Mouse (Mus musculus): Measurements from ENCODE around the gene Usp5. TPM values are rescaled to one million over a fixed set of nuclear protein-coding genes. Genes with fewer than 3 reads are reported as not detected.
"Not testable (repeated sequence)": the region's sequence is repeated elsewhere in the genome, so short reads cannot be mapped to it uniquely, and the experiment has no call there.

Gene Usp5
- polyA plus RNA-seq, 1 experiment from 2014 or later: 115 TPM

- Histone ChIP-seq H3K9me3 (ENCODE audit: control insufficient read depth, low read length) (no peaks in the 10 kb centered on the region), H3K9ac (ENCODE audit: low read depth, low read length) (peak overlapping the region; percentile 54), H3K4me2 (peak overlapping the region; percentile 79), H3K27me3 (replicated peaks; ENCODE audit: control insufficient read depth, insufficient read depth, low read length) (no peaks in the 10 kb centered on the region), H3K36me3 (ENCODE audit: control insufficient read depth, insufficient read depth, low read length) (peaks cover 13% of the 10 kb centered on the region), H3K4me3 (ENCODE audit: low read depth, low read length) (peak overlapping the region; percentile 47), H3K4me1 (replicated peaks; ENCODE audit: control insufficient read depth, insufficient read depth, low read length) (peaks cover 36% of the 10 kb centered on the region), H3K27ac (ENCODE audit: low read depth, low read length) (peak overlapping the region; percentile 83)
- whole genome bisulfite sequencing: 75% methylated on average over 7 of the region's 7 CpGs
- no peak for DNase-seq (ENCODE audit: low spot score)
- no peak for ATAC-seq (replicated peaks; ENCODE audit: low FRiP score)
Observed at GRCm38 (mm10) chr6:124806446-124807140, 22.7 kb downstream of the Usp5 start.

- Histone ChIP-seq H3K4me3 (ENCODE audit: low read depth, low read length) (peak overlapping the region; percentile 47), H3K4me1 (replicated peaks; ENCODE audit: control insufficient read depth, insufficient read depth, low read length) (peaks cover 32% of the 10 kb centered on the region), H3K27ac (ENCODE audit: low read depth, low read length) (peak overlapping the region; percentile 83), H3K9me3 (ENCODE audit: control insufficient read depth, low read length) (no peaks in the 10 kb centered on the region), H3K9ac (ENCODE audit: low read depth, low read length) (peak overlapping the region; percentile 54), H3K4me2 (peak overlapping the region; percentile 79), H3K27me3 (replicated peaks; ENCODE audit: control insufficient read depth, insufficient read depth, low read length) (no peaks in the 10 kb centered on the region), H3K36me3 (ENCODE audit: control insufficient read depth, insufficient read depth, low read length) (peaks cover 8% of the 10 kb centered on the region)
- 2% methylated on average over 34 of the region's 34 CpGs for WGBS
- DNase-seq (ENCODE audit: low spot score) (peak; percentile 90), ATAC-seq (replicated peaks; ENCODE audit: low FRiP score) (peak; percentile 64)
Observed at GRCm38 (mm10) chr6:124805341-124806321, 23.7 kb downstream of the Usp5 start.

- H3K9me3 ChIP-seq (ENCODE audit: control insufficient read depth, low read length): no peaks in the 10 kb centered on the region
- ATAC-seq (replicated peaks; ENCODE audit: low FRiP score): no peak
- DNase-seq (ENCODE audit: low spot score): no peak
- no peak overlapping the region for H3K9ac ChIP-seq (ENCODE audit: low read depth, low read length)
- H3K4me1 ChIP-seq (replicated peaks; ENCODE audit: control insufficient read depth, insufficient read depth, low read length): peaks cover 20% of the 10 kb centered on the region
- H3K4me3 ChIP-seq (ENCODE audit: low read depth, low read length): no peak overlapping the region
- no peaks in the 10 kb centered on the region for H3K36me3 ChIP-seq (ENCODE audit: control insufficient read depth, insufficient read depth, low read length)
- WGBS: 79% methylated on average over 3 of the region's 3 CpGs
- no peak overlapping the region for H3K27ac ChIP-seq (ENCODE audit: low read depth, low read length)
- H3K4me2 ChIP-seq: no peak overlapping the region
- no peaks in the 10 kb centered on the region for H3K27me3 ChIP-seq (replicated peaks; ENCODE audit: control insufficient read depth, insufficient read depth, low read length)
Observed at GRCm38 (mm10) chr6:124804341-124804740, 24.9 kb downstream of the Usp5 start.

- H3K4me2 ChIP-seq; H3K9ac ChIP-seq (ENCODE audit: low read depth, low read length); ATAC-seq (replicated peaks; ENCODE audit: low FRiP score); H3K27ac ChIP-seq (ENCODE audit: low read depth, low read length); H3K27me3 ChIP-seq (replicated peaks; ENCODE audit: control insufficient read depth, insufficient read depth, low read length); H3K4me3 ChIP-seq (ENCODE audit: low read depth, low read length); H3K9me3 ChIP-seq (ENCODE audit: control insufficient read depth, low read length); DNase-seq (ENCODE audit: low spot score); H3K36me3 ChIP-seq (ENCODE audit: control insufficient read depth, insufficient read depth, low read length): not testable (repeated sequence)
- WGBS: 88% methylated on average over 4 of the region's 4 CpGs
- H3K4me1 ChIP-seq (replicated peaks; ENCODE audit: control insufficient read depth, insufficient read depth, low read length): peaks cover 20% of the 10 kb centered on the region
Observed at GRCm38 (mm10) chr6:124803691-124804090, 25.6 kb downstream of the Usp5 start.

- no peaks in the 10 kb centered on the region for H3K9me3 ChIP-seq (ENCODE audit: control insufficient read depth, low read length)
- peaks cover 18% of the 10 kb centered on the region for H3K4me1 ChIP-seq (replicated peaks; ENCODE audit: control insufficient read depth, insufficient read depth, low read length)
- no peaks in the 10 kb centered on the region for H3K36me3 ChIP-seq (ENCODE audit: control insufficient read depth, insufficient read depth, low read length)
- no peak for DNase-seq (ENCODE audit: low spot score)
- WGBS: 65% methylated on average over 3 of the region's 3 CpGs
- H3K4me2 ChIP-seq: no peak overlapping the region; the same call in 1 of the 2 replicates
- no peak overlapping the region for H3K4me3 ChIP-seq (ENCODE audit: low read depth, low read length)
- ATAC-seq (replicated peaks; ENCODE audit: low FRiP score): no peak
- no peak overlapping the region for H3K9ac ChIP-seq (ENCODE audit: low read depth, low read length)
- no peaks in the 10 kb centered on the region for H3K27me3 ChIP-seq (replicated peaks; ENCODE audit: control insufficient read depth, insufficient read depth, low read length)
- no peak overlapping the region for H3K27ac ChIP-seq (ENCODE audit: low read depth, low read length)
Observed at GRCm38 (mm10) chr6:124803061-124803460, 26.2 kb downstream of the Usp5 start.

- DNase-seq (ENCODE audit: low spot score); H3K9me3 ChIP-seq (ENCODE audit: control insufficient read depth, low read length); H3K27me3 ChIP-seq (replicated peaks; ENCODE audit: control insufficient read depth, insufficient read depth, low read length); H3K36me3 ChIP-seq (ENCODE audit: control insufficient read depth, insufficient read depth, low read length): not testable (repeated sequence)
- peak overlapping the region; percentile 77 for H3K27ac ChIP-seq (ENCODE audit: low read depth, low read length)
- peak overlapping the region; percentile 65 for H3K4me2 ChIP-seq
- H3K4me3 ChIP-seq (ENCODE audit: low read depth, low read length): peak overlapping the region; percentile 28
- ATAC-seq (replicated peaks; ENCODE audit: low FRiP score): peak; percentile 47
- peak overlapping the region; percentile 55 for H3K9ac ChIP-seq (ENCODE audit: low read depth, low read length)
- WGBS: 13% methylated on average over 4 of the region's 9 CpGs
- peaks cover 13% of the 10 kb centered on the region for H3K4me1 ChIP-seq (replicated peaks; ENCODE audit: control insufficient read depth, insufficient read depth, low read length)
Observed at GRCm38 (mm10) chr6:124802400-124802799, 26.9 kb downstream of the Usp5 start.

GRCm38 (mm10) chr6:124796200-124796599 is 33.1 kb downstream of the Usp5 start:
- Histone ChIP-seq H3K4me2 (no peak overlapping the region), H3K36me3 (ENCODE audit: control insufficient read depth, insufficient read depth, low read length) (no peaks in the 10 kb centered on the region), H3K27ac (ENCODE audit: low read depth, low read length) (peak overlapping the region; percentile 34; the same call in 1 of the 2 replicates), H3K27me3 (replicated peaks; ENCODE audit: control insufficient read depth, insufficient read depth, low read length) (no peaks in the 10 kb centered on the region), H3K9me3 (ENCODE audit: control insufficient read depth, low read length) (no peaks in the 10 kb centered on the region), H3K9ac (ENCODE audit: low read depth, low read length) (no peak overlapping the region), H3K4me1 (replicated peaks; ENCODE audit: control insufficient read depth, insufficient read depth, low read length) (0 out of 2 replicates have a peak, but pooled peaks cover 5% of the 10 kb centered on the region), H3K4me3 (ENCODE audit: low read depth, low read length) (no peak overlapping the region)
- WGBS: 90% methylated on average over 2 of the region's 2 CpGs
- ATAC-seq (replicated peaks; ENCODE audit: low FRiP score) (no peak), DNase-seq (ENCODE audit: low spot score) (no peak)

GRCm38 (mm10) chr6:124795781-124796180 is 33.5 kb downstream of the Usp5 start:
- DNase-seq (ENCODE audit: low spot score): no peak
- no peaks in the 10 kb centered on the region for H3K9me3 ChIP-seq (ENCODE audit: control insufficient read depth, low read length)
- H3K27me3 ChIP-seq (replicated peaks; ENCODE audit: control insufficient read depth, insufficient read depth, low read length): no peaks in the 10 kb centered on the region
- H3K4me1 ChIP-seq (replicated peaks; ENCODE audit: control insufficient read depth, insufficient read depth, low read length): 0 out of 2 replicates have a peak, but pooled peaks cover 5% of the 10 kb centered on the region
- no peak overlapping the region for H3K4me2 ChIP-seq
- no peak overlapping the region for H3K4me3 ChIP-seq (ENCODE audit: low read depth, low read length)
- 81% methylated on average over 4 of the region's 4 CpGs for WGBS
- ATAC-seq (replicated peaks; ENCODE audit: low FRiP score): no peak
- peak overlapping the region; percentile 34; the same call in 1 of the 2 replicates for H3K27ac ChIP-seq (ENCODE audit: low read depth, low read length)
- no peak overlapping the region for H3K9ac ChIP-seq (ENCODE audit: low read depth, low read length)
- no peaks in the 10 kb centered on the region for H3K36me3 ChIP-seq (ENCODE audit: control insufficient read depth, insufficient read depth, low read length)
